In genomic region chr19:6997721-6998290, GRCm38 (mm10) we compare ENCODE assay signal across 22 mouse cellular contexts. TPM values are rescaled to one million over a fixed set of nuclear protein-coding genes. Genes with fewer than 3 reads are reported as not detected.
DNase-seq lines count a peak whose midpoint lies in the region; TF ChIP-seq lines count a peak whose summit lies in the region.
"Had no signal": no experiment of that assay in that cellular context is flagged by ENCODE, and none has a peak within 500 bp of the region (broad histone marks: within the 10 kb centered on the region; RNA-seq: fewer than 3 reads in every experiment).

No protein-coding gene starts in this region.

- no peak overlapping the region for H3K27ac ChIP-seq in layer of hippocampus, adult 2 months
- H3K27ac ChIP-seq in thymus, adult 2 months (ENCODE audit: control insufficient read depth, insufficient read depth, low read length), result peak overlapping the region; percentile 47; the same call in 1 of the 2 replicates
- H3K27ac ChIP-seq: forebrain, embryonic 10.5 days; heart, embryonic 13.5 days; hindbrain, embryonic 15.5 days; kidney, embryonic 15.5 days; neural tube, embryonic 12.5 days; stomach, postnatal 0 days had no signal

- no peak for TF ChIP-seq CTCF in layer of hippocampus, adult 2 months (conservative IDR thresholded peaks at IDR 0.05)
- no peak for TF ChIP-seq CTCF in thymus, adult 2 months (IDR thresholded peaks at IDR 0.05; ENCODE audit: borderline replicate concordance, control insufficient read depth, extremely low read depth, insufficient read depth, low read length, poor library complexity)

- peaks cover 42% of the 10 kb centered on the region for H3K4me1 ChIP-seq in thymus, adult 2 months (replicated peaks; ENCODE audit: control insufficient read depth, insufficient read depth, low read length)

- no peak for TF ChIP-seq POLR2A in thymus, adult 2 months (IDR thresholded peaks at IDR 0.05; ENCODE audit: control insufficient read depth, extremely low read depth, insufficient read depth, low read length, poor library complexity)

- H3K4me3 ChIP-seq in layer of hippocampus, adult 2 months, result no peak overlapping the region
- H3K4me3 ChIP-seq in thymus, adult 2 months (ENCODE audit: control insufficient read depth, insufficient read depth, low read length), result no peak overlapping the region
- H3K4me3 ChIP-seq: hindbrain, embryonic 15.5 days; neural tube, embryonic 12.5 days had no signal

- no peaks in the 10 kb centered on the region for H3K27me3 ChIP-seq in thymus, adult 2 months (ENCODE audit: control insufficient read depth, insufficient read depth, low read length)
- H3K27me3 ChIP-seq: heart, embryonic 13.5 days; hindbrain, embryonic 15.5 days; kidney, embryonic 15.5 days; neural tube, embryonic 12.5 days; Patski had no signal

- peak; percentile 52 for DNase-seq in cerebellum, adult 9-11 months
- DNase-seq in cerebellum, postnatal 14 days, result no peak
- DNase-seq in layer of hippocampus, adult 9-11 months, result peak; percentile 2
- no peak for DNase-seq in layer of hippocampus, adult 2 months (ENCODE audit: low spot score in 2 of 2)
- no peak for DNase-seq in thymus, adult 2 months
- no peak for DNase-seq in thymus, postnatal 10 days (ENCODE audit: low spot score in 2 of 2)
- DNase-seq in thymus, postnatal 4 days, result peak; percentile 52
- DNase-seq: cerebellum, adult 18-20 months; gastrocnemius, postnatal 14 days; heart, adult 18-20 months; left cerebral cortex, postnatal 4 days; liver, postnatal 0 days; lung, postnatal 14 days; midbrain, embryonic 14.5 days; right cerebral cortex, postnatal 14 days had no signal

- H3K36me3 ChIP-seq in thymus, adult 2 months (ENCODE audit: control insufficient read depth, insufficient read depth, low read length), result peaks cover 43% of the 10 kb centered on the region

- whole genome bisulfite sequencing in thymus, adult 2 months, result 53% methylated on average over 9 of the region's 9 CpGs

RNA-seq across cellular contexts. Expression of gene Trpt1, which starts 1.9 kb away (rescaled TPM):
- 10 to 100 TPM; 17.4 to 19.2 TPM for total RNA-seq in layer of hippocampus, adult 2 months (2021)
- polyA plus RNA-seq in thymus, adult 2 months (2012; rRNA removed), result 8.4 and 9.9 TPM in 2 replicates

RNA-seq across cellular contexts. Expression of gene Nudt22, which starts 1.9 kb away (rescaled TPM):
- total RNA-seq in layer of hippocampus, adult 2 months (2021), result 10 to 100 TPM; 13.2 to 15.5 TPM
- 43.0 and 46.5 TPM in 2 replicates for polyA plus RNA-seq in thymus, adult 2 months (2012; rRNA removed)

RNA-seq across cellular contexts. Expression of gene Dnajc4, which starts 5.4 kb away (rescaled TPM):
- 10 to 100 TPM; 26.1 to 27.6 TPM for total RNA-seq in layer of hippocampus, adult 2 months (2021)
- 28.0 and 31.6 TPM in 2 replicates for polyA plus RNA-seq in thymus, adult 2 months (2012; rRNA removed)

RNA-seq across cellular contexts. Expression of gene Vegfb, which starts 10.4 kb away (rescaled TPM):
- total RNA-seq in layer of hippocampus, adult 2 months (2021), result 10 to 100 TPM; 85.2 to 88.0 TPM
- polyA plus RNA-seq in thymus, adult 2 months (2012; rRNA removed), result 38.4 and 38.8 TPM in 2 replicates

RNA-seq across cellular contexts. Expression of gene Fkbp2, which starts 17.5 kb away (rescaled TPM):
- total RNA-seq in layer of hippocampus, adult 2 months (2021), result 10 to 100 TPM; 81.1 to 83.7 TPM
- 33.2 and 39.4 TPM in 2 replicates for polyA plus RNA-seq in thymus, adult 2 months (2012; rRNA removed)

Comparison
In these comparisons a context has a peak if more than half of its experiments do, and no peak if none do; other contexts are left out.
1. DNase-seq: peak in cerebellum, adult 9-11 months (single experiment), layer of hippocampus, adult 9-11 months (single experiment) and thymus, postnatal 4 days (single experiment); none in cerebellum, postnatal 14 days (0 of 2), layer of hippocampus, adult 2 months (0 of 2), thymus, adult 2 months (single experiment) and thymus, postnatal 10 days (0 of 2).